Mouse (Mus musculus): ENCODE results near the gene Ankmy2. TPM values are rescaled to one million over a fixed set of nuclear protein-coding genes. Genes with fewer than 3 reads are reported as not detected.
"Not testable (repeated sequence)": the region's sequence is repeated elsewhere in the genome, so short reads cannot be mapped to it uniquely, and the experiment has no call there.

Gene Ankmy2
- polyA plus RNA-seq, 1 experiment from 2014 or later, result 36.4 TPM

DNA sequence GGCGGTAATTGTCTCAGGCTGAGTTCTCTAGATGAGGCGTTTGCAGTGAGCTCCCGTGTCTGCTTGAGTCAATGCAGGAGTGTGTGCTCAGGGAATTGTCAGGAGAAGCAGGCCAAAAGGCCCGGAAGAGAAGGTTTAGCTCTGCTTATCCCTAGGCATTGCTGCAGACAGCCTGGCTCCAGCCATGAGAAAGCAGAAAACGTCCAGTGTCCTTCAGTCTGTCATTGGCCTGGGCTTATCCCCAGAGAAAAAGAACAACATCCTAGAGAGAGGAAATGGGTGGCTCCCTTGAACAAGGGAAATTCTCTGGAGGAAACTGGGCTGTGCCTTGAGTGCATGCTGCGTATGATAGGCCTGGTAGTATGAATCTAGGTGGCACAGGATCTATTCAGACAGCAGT is 25.7 kb downstream of the Ankmy2 start:
- WGBS, result 79% methylated on average over 6 of the region's 6 CpGs
- no peaks in the 10 kb centered on the region for H3K27me3 ChIP-seq (ENCODE audit: control insufficient read depth, insufficient read depth, low read length)
- no peaks in the 10 kb centered on the region for H3K9me3 ChIP-seq (ENCODE audit: control insufficient read depth, low read length)
- H3K27ac ChIP-seq (ENCODE audit: low read depth, low read length), result no peak overlapping the region
- no peak overlapping the region for H3K4me3 ChIP-seq (ENCODE audit: low read length)
- peaks cover 33% of the 10 kb centered on the region for H3K36me3 ChIP-seq (ENCODE audit: control insufficient read depth, insufficient read depth, low read length)
- no peak overlapping the region for H3K4me2 ChIP-seq (replicated peaks; ENCODE audit: low read depth, low read length)
- no peak overlapping the region for H3K9ac ChIP-seq (ENCODE audit: low read depth, low read length)
- no peak for ATAC-seq (ENCODE audit: low FRiP score, low TSS enrichment)
- H3K4me1 ChIP-seq (ENCODE audit: control insufficient read depth, insufficient read depth, low read length), result no peaks in the 10 kb centered on the region

DNA sequence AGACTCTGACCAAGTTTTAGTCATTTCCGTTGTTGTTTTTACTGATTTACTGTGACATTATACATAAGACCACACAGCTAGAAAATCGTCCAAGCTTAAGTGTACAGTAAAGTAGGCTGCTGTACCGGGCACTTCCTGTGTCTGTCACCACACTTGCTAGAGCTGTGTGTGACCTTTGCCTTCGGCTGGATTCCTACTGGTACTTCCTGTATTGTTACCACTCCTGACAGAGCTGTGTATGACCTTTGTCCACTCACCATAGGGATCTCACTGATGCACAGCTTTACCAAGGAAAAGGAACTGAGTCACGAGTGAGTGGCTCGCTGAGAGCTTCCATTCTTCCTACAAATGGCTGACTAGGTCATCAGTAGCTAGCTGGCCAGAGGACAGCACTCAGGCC is 30.2 kb downstream of the Ankmy2 start:
- H3K27me3 ChIP-seq (ENCODE audit: control insufficient read depth, insufficient read depth, low read length), result no peaks in the 10 kb centered on the region
- peaks cover 53% of the 10 kb centered on the region for H3K36me3 ChIP-seq (ENCODE audit: control insufficient read depth, insufficient read depth, low read length)
- 71% methylated on average over 6 of the region's 6 CpGs for WGBS
- no peaks in the 10 kb centered on the region for H3K4me1 ChIP-seq (ENCODE audit: control insufficient read depth, insufficient read depth, low read length)
- no peak overlapping the region for H3K27ac ChIP-seq (ENCODE audit: low read depth, low read length)
- no peaks in the 10 kb centered on the region for H3K9me3 ChIP-seq (ENCODE audit: control insufficient read depth, low read length)
- H3K4me3 ChIP-seq (ENCODE audit: low read length), result no peak overlapping the region
- no peak for ATAC-seq (ENCODE audit: low FRiP score, low TSS enrichment)
- no peak overlapping the region for H3K4me2 ChIP-seq (replicated peaks; ENCODE audit: low read depth, low read length)
- no peak overlapping the region for H3K9ac ChIP-seq (ENCODE audit: low read depth, low read length)

DNA sequence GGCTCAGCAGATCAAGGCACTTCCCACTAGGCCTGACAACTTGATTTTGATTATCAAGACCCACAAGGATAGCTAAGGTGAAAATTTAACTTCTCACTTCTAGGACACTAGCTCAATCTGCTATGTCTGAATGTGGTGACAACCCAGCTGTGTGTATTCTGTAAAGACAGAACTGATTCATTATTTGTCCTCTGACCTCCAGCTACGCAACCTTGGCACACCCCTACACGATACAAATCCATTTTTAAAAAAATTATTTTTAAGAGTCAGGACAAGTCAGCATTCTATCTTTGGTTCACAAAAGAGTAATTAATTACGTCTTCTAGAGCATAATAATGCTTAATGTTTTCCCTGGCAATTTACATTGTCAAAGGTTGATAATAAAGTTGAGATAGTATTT is 32.7 kb downstream of the Ankmy2 start:
- Histone ChIP-seq H3K9ac (ENCODE audit: low read depth, low read length) (no peak overlapping the region), H3K4me2 (replicated peaks; ENCODE audit: low read depth, low read length) (no peak overlapping the region), H3K4me1 (ENCODE audit: control insufficient read depth, insufficient read depth, low read length) (no peaks in the 10 kb centered on the region), H3K27ac (ENCODE audit: low read depth, low read length) (no peak overlapping the region), H3K27me3 (ENCODE audit: control insufficient read depth, insufficient read depth, low read length) (no peaks in the 10 kb centered on the region), H3K4me3 (ENCODE audit: low read length) (no peak overlapping the region), H3K9me3 (ENCODE audit: control insufficient read depth, low read length) (no peaks in the 10 kb centered on the region), H3K36me3 (ENCODE audit: control insufficient read depth, insufficient read depth, low read length) (peaks cover 50% of the 10 kb centered on the region)
- ATAC-seq (ENCODE audit: low FRiP score, low TSS enrichment), result no peak
- WGBS, result 86% methylated on average over 3 of the region's 3 CpGs

DNA sequence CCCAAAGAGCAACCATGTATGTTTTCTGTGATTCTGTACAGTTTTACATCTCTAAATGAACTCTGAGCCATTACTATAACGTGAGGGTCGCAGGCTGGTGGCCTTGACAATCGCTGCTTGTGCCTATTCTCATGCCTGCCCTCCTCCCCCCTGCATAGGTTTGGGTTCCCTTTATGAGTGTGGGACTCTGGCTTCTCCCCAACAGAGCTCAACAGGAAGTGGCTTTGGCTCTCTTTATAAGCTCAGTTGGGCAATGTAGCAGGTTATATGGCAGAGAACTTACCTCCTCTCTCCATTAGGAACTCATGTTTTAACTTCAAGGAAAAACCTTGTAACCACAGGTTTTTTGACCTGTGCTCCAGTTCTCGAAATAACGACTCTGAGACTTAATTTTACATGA is 33.4 kb downstream of the Ankmy2 start:
- Histone ChIP-seq H3K27ac (ENCODE audit: low read depth, low read length) (no peak overlapping the region), H3K4me2 (replicated peaks; ENCODE audit: low read depth, low read length) (no peak overlapping the region), H3K4me1 (ENCODE audit: control insufficient read depth, insufficient read depth, low read length) (no peaks in the 10 kb centered on the region), H3K9me3 (ENCODE audit: control insufficient read depth, low read length) (no peaks in the 10 kb centered on the region), H3K27me3 (ENCODE audit: control insufficient read depth, insufficient read depth, low read length) (no peaks in the 10 kb centered on the region), H3K4me3 (ENCODE audit: low read length) (no peak overlapping the region), H3K36me3 (ENCODE audit: control insufficient read depth, insufficient read depth, low read length) (peaks cover 56% of the 10 kb centered on the region), H3K9ac (ENCODE audit: low read depth, low read length) (no peak overlapping the region)
- ATAC-seq (ENCODE audit: low FRiP score, low TSS enrichment), result no peak
- 93% methylated on average over 5 of the region's 5 CpGs for WGBS

DNA sequence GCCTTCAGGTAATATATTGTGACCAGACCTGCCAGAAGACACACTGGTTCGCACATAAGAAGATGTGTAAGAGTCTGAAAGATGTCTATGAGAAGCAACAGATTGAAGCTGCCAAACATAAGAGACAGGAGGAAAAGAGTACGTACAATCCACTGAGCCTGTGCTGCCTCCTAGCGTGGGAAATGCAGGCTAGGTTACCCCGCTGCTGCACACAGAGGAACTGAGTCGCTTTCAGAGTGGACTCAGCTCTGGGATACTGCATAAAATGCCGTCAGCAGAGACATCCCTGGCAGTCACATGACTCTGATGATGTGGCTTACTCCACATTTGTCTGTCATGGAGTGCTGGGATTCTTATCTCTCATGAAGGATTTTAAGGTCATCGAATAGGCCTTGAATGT is 38.1 kb downstream of the Ankmy2 start:
- Histone ChIP-seq H3K36me3 (ENCODE audit: control insufficient read depth, insufficient read depth, low read length) (peaks cover 60% of the 10 kb centered on the region), H3K27me3 (ENCODE audit: control insufficient read depth, insufficient read depth, low read length) (no peaks in the 10 kb centered on the region), H3K4me1 (ENCODE audit: control insufficient read depth, insufficient read depth, low read length) (no peaks in the 10 kb centered on the region), H3K4me2 (replicated peaks; ENCODE audit: low read depth, low read length) (no peak overlapping the region), H3K9ac (ENCODE audit: low read depth, low read length) (no peak overlapping the region), H3K9me3 (ENCODE audit: control insufficient read depth, low read length) (peaks cover 9% of the 10 kb centered on the region; the same call in 1 of the 2 replicates), H3K4me3 (ENCODE audit: low read length) (no peak overlapping the region), H3K27ac (ENCODE audit: low read depth, low read length) (no peak overlapping the region)
- WGBS, result 94% methylated on average over 7 of the region's 7 CpGs
- no peak for ATAC-seq (ENCODE audit: low FRiP score, low TSS enrichment)

DNA sequence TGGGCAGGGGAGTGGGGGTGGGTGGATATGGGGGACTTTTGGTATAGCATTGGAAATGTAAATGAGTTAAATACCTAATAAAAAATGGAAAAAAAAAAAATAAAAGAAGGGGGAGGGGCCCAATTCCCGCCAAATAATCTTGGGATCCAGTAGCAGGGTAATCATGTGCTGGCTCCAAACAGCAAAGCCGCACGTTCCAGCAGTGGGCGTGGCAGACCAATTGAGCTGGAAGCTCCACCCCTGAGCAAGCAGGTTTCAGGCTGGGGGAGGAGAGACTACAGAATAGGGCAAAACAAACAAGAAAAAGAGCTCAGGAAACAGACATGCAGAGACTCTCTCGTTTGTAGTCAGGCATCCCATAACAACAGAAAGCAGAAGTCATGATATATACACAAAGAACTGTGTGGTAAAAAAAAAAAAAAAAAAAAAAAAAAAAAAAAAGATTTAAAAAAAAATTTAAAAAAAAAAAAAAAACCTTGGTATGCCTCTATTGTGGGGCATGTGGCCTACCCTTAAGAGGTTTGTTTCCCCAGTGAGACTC is 48.7 kb downstream of the Ankmy2 start:
- not testable (repeated sequence) for H3K4me2 ChIP-seq (replicated peaks; ENCODE audit: low read depth, low read length); H3K36me3 ChIP-seq (ENCODE audit: control insufficient read depth, insufficient read depth, low read length); H3K4me1 ChIP-seq (ENCODE audit: control insufficient read depth, insufficient read depth, low read length); H3K9me3 ChIP-seq (ENCODE audit: control insufficient read depth, low read length); H3K4me3 ChIP-seq (ENCODE audit: low read length); H3K27ac ChIP-seq (ENCODE audit: low read depth, low read length); H3K27me3 ChIP-seq (ENCODE audit: control insufficient read depth, insufficient read depth, low read length); H3K9ac ChIP-seq (ENCODE audit: low read depth, low read length); ATAC-seq (ENCODE audit: low FRiP score, low TSS enrichment)
- WGBS, result 59% methylated on average over 5 of the region's 5 CpGs

DNA sequence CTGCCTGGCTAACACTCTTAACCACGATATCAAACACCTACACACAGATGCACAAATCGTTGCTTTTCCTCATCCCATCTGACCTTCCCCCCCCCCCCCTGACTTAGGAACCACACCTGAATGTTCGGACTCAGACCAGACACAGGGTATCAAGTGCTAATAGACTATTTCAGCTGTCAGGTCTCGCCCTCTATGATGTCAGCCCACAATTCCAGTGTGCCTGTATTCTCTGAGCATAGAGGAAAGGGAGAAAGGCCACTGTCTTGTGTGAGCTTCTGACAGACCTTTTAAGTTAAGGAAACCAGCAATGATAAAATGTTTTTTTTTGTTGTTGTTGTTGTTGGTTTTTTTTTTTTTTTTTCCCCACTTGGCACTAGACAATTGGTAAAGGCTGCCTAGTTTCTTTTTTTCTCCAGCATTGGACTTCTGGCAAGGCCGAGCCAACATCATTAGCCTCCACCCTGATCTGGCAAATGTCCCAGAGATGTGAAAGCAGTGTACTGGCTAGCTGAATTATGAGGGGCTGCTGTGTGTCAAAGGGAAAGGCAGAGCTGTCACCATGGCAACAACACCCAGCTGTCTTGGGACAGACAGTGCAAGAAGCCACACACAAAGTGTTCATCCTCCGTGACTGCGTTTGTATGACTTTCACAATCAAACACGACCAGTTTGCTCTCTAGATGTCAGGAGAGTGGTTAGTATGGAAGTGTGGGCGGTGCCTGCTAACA is 50.3 kb downstream of the Ankmy2 start:
- H3K4me3 ChIP-seq (ENCODE audit: low read length), result no peak overlapping the region
- no peak overlapping the region for H3K27ac ChIP-seq (ENCODE audit: low read depth, low read length)
- H3K27me3 ChIP-seq (ENCODE audit: control insufficient read depth, insufficient read depth, low read length), result no peaks in the 10 kb centered on the region
- WGBS, result 53% methylated on average over 9 of the region's 9 CpGs
- ATAC-seq (ENCODE audit: low FRiP score, low TSS enrichment), result peak; percentile 93
- no peaks in the 10 kb centered on the region for H3K36me3 ChIP-seq (ENCODE audit: control insufficient read depth, insufficient read depth, low read length)
- H3K9ac ChIP-seq (ENCODE audit: low read depth, low read length), result no peak overlapping the region
- H3K4me1 ChIP-seq (ENCODE audit: control insufficient read depth, insufficient read depth, low read length), result no peaks in the 10 kb centered on the region; the same call in 1 of the 2 replicates
- H3K4me2 ChIP-seq (replicated peaks; ENCODE audit: low read depth, low read length), result peak overlapping the region; percentile 17; the same call in 1 of the 2 replicates
- no peaks in the 10 kb centered on the region for H3K9me3 ChIP-seq (ENCODE audit: control insufficient read depth, low read length)

DNA sequence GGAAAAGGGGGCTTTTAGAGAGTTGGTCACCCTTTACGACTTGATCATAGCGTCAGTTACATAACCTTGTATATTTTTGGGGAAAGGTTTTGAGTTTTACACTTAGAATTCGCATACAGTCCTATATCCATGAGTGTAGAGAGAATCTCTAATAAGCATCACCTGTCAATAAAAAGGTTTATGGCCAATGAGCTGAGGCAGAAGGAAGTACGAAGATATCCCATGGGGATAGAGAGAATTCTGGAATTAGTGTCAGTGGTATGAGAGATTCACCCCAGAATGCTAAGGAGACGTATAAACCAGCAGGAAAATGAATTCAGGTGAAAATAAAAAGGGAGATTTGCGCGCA is 50.9 kb downstream of the Ankmy2 start:
- Histone ChIP-seq H3K9me3 (ENCODE audit: control insufficient read depth, low read length) (no peaks in the 10 kb centered on the region), H3K27ac (ENCODE audit: low read depth, low read length) (no peak overlapping the region), H3K36me3 (ENCODE audit: control insufficient read depth, insufficient read depth, low read length) (no peaks in the 10 kb centered on the region), H3K4me3 (ENCODE audit: low read length) (no peak overlapping the region), H3K4me1 (ENCODE audit: control insufficient read depth, insufficient read depth, low read length) (no peaks in the 10 kb centered on the region; the same call in 1 of the 2 replicates), H3K27me3 (ENCODE audit: control insufficient read depth, insufficient read depth, low read length) (no peaks in the 10 kb centered on the region), H3K4me2 (replicated peaks; ENCODE audit: low read depth, low read length) (peak overlapping the region; percentile 17; the same call in 1 of the 2 replicates), H3K9ac (ENCODE audit: low read depth, low read length) (no peak overlapping the region)
- ATAC-seq (ENCODE audit: low FRiP score, low TSS enrichment), result no peak
- 80% methylated on average over 7 of the region's 7 CpGs for WGBS

DNA sequence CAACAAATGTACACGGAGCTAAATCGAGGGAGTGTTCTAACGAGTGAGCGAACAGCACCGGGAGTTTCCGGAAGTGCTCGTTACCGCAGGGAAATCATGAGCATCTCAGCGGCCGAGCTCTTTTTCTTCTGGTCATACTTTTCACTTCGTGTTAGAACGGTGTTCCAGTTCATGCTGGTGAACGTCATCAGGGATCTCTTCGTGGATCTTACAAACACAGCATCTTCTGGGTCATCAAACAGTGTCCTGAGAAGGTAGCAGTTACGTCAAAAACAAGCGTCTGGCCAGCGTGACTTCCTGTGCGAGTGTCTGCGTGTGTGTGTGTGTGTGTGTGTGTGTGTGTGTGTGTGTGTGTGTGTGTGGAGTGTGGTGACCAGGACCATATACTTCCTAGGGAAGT is 51.5 kb downstream of the Ankmy2 start:
- no peak overlapping the region for H3K4me2 ChIP-seq (replicated peaks; ENCODE audit: low read depth, low read length)
- no peak for ATAC-seq (ENCODE audit: low FRiP score, low TSS enrichment)
- H3K4me1 ChIP-seq (ENCODE audit: control insufficient read depth, insufficient read depth, low read length), result no peaks in the 10 kb centered on the region; the same call in 1 of the 2 replicates
- H3K4me3 ChIP-seq (ENCODE audit: low read length), result no peak overlapping the region
- no peaks in the 10 kb centered on the region for H3K27me3 ChIP-seq (ENCODE audit: control insufficient read depth, insufficient read depth, low read length)
- H3K9ac ChIP-seq (ENCODE audit: low read depth, low read length), result no peak overlapping the region
- no peaks in the 10 kb centered on the region for H3K36me3 ChIP-seq (ENCODE audit: control insufficient read depth, insufficient read depth, low read length)
- no peak overlapping the region for H3K27ac ChIP-seq (ENCODE audit: low read depth, low read length)
- 81% methylated on average over 19 of the region's 19 CpGs for WGBS
- H3K9me3 ChIP-seq (ENCODE audit: control insufficient read depth, low read length), result no peaks in the 10 kb centered on the region
